Mouse (Mus musculus): ENCODE measurements around the gene Gja1.

DNA sequence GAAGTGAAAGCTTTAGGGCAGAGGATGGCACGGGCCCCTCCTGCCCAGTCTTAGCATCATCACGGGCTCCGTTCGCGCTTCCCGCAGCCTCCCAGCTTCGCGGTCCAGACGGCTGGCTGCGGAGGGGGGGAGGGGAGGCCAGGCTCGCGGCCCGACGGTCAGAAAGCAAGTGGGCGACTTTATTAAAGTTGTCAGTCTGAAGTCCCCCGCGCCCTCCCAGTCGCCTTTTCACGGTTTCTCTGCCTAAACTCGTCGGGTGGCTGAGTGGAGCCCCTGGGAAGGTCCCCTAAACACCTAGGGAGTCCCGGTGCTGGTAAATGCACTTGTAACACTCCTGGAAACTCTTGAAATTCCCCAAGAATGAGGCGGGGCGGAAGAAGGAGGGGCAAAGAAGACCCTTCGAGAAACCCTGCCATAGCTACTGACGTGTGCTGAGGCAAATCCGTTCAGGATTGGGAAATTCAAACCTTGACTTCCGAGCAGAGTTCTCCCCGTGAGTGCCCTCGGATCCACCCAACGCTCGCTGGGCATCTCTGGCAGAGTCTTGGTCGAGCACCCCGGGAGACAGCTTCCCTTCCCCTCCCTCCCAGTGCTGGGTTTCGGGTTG lies 1.6 kb downstream of the Gja1 start:
- TF ChIP-seq CTCF (conservative IDR thresholded peaks at IDR 0.05; ENCODE audit: insufficient read depth, insufficient read length, low read depth, low read length), result no peak
- TF ChIP-seq POLR2A (IDR thresholded peaks at IDR 0.05; ENCODE audit: low read depth, low read length), result no peak
